Mouse (Mus musculus): Measurements from ENCODE around the gene Dcaf11. TPM values are rescaled to one million over a fixed set of nuclear protein-coding genes. Genes with fewer than 3 reads are reported as not detected.

Gene Dcaf11
- polyA plus RNA-seq, 1 experiment from 2014 or later = 68.0 TPM

DNA sequence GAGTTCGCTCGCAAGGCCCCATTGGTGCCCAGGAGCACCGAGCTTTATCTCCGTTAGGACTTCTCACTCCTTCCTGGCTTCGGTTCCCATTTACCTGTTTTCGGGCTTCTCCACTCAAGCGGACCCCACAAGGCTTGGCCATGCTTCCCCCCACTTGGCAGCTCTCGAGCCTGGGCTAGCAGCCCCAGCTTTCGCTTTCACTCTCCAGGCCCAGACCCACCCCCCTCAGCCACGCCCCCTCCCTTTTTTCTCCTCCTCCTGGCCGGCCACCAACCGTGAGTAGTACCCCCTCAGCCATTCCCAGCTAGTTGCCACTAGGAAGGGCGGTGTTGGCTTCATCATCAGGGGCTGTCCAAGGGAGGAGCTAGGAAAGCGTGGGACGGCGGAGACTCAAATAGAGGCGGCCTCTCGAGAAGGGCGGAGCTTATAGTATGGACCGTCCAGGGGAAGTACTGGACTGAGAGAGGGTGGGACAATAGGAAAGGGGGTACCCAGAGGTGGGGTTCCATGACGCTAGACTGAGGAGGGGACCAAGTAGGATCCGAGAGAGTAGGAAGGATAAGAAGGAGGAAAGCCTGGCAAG, 31.0 kb downstream of the Dcaf11 start, which contains the start of gene Psme2:
Psme2 (minus strand) TSS at position 366 of the 583 bp plus-strand sequence.
- peak within 1 kb of the TSS; percentile 87 for H3K27ac ChIP-seq (replicated peaks; ENCODE audit: low read depth, low read length)
- under 1% methylated on average over 22 of the region's 22 CpGs for WGBS
- peak; percentile 96 for ATAC-seq (ENCODE audit: insufficient number of reproducible peaks, low FRiP score, low TSS enrichment, low read depth)

DNA sequence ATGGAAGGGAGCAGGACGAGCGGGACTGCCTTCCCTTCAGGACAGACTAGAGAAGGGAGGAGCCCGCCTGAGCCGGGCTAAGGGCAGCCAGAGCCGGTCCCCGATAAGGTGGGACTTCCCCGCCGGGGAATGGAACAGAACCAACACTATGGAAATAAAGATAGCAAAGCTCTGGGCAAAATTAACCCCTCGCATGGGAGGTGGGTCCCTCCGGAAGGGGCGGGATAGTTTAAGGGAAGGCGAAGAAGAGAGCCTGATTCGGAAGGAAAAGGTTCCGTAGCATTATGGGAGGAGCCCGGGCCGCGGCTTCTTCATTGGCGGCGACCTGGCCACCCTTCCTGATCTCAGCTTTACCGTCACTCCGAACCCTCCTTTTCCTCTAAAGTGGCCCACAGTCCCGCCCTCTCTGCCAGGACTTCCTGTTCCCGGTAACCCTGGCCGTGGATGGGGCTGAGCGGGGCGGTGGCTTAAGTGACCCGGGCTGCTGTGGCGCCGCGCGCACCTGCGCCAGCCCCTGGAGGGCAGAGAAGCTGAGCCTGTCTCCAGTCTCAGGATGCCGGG, 31.6 kb downstream of the Dcaf11 start, which contains the start of gene Rnf31:
Rnf31 (plus strand) TSS at position 378 of the 561 bp plus-strand sequence.
- peak within 1 kb of the TSS; percentile 87 for H3K27ac ChIP-seq (replicated peaks; ENCODE audit: low read depth, low read length)
- ATAC-seq (ENCODE audit: insufficient number of reproducible peaks, low FRiP score, low TSS enrichment, low read depth) = peak; percentile 80
- H3K4me1 ChIP-seq (ENCODE audit: control insufficient read depth, insufficient read depth, low read length) = peaks cover 6% of the 10 kb centered on the region; the same call in 1 of the 2 replicates
- H3K27me3 ChIP-seq (ENCODE audit: control insufficient read depth, insufficient read depth, low read length) = no peaks in the 10 kb centered on the region
- DNase-seq (ENCODE audit: low spot score) = peak; percentile 91
- H3K36me3 ChIP-seq (ENCODE audit: control insufficient read depth, insufficient read depth, low read length) = peaks cover 8% of the 10 kb centered on the region; the same call in 1 of the 2 replicates
- no peaks in the 10 kb centered on the region for H3K9me3 ChIP-seq (ENCODE audit: control insufficient read depth, low read length)
- H3K4me3 ChIP-seq (ENCODE audit: low read depth, low read length) = peak within 1 kb of the TSS; percentile 97
- under 1% methylated on average over 33 of the region's 33 CpGs for WGBS
- H3K4me2 ChIP-seq (ENCODE audit: low read depth, severe bottlenecking) = peak within 1 kb of the TSS; percentile 92
- H3K9ac ChIP-seq (ENCODE audit: low read length) = peak within 1 kb of the TSS; percentile 84

More for the DNA sequence above, 31.0 kb downstream of the Dcaf11 start, which contains the start of gene Psme2:
- Histone ChIP-seq H3K36me3 (ENCODE audit: control insufficient read depth, insufficient read depth, low read length) (peaks cover 2% of the 10 kb centered on the region; the same call in 1 of the 2 replicates), H3K9ac (ENCODE audit: low read length) (peak within 1 kb of the TSS; percentile 84), H3K4me3 (ENCODE audit: low read depth, low read length) (peak within 1 kb of the TSS; percentile 97), H3K4me2 (ENCODE audit: low read depth, severe bottlenecking) (peak within 1 kb of the TSS; percentile 92), H3K9me3 (ENCODE audit: control insufficient read depth, low read length) (no peaks in the 10 kb centered on the region), H3K4me1 (ENCODE audit: control insufficient read depth, insufficient read depth, low read length) (peaks cover 6% of the 10 kb centered on the region; the same call in 1 of the 2 replicates), H3K27me3 (ENCODE audit: control insufficient read depth, insufficient read depth, low read length) (no peaks in the 10 kb centered on the region)
- DNase-seq (ENCODE audit: low spot score) = peak; percentile 90

DNA sequence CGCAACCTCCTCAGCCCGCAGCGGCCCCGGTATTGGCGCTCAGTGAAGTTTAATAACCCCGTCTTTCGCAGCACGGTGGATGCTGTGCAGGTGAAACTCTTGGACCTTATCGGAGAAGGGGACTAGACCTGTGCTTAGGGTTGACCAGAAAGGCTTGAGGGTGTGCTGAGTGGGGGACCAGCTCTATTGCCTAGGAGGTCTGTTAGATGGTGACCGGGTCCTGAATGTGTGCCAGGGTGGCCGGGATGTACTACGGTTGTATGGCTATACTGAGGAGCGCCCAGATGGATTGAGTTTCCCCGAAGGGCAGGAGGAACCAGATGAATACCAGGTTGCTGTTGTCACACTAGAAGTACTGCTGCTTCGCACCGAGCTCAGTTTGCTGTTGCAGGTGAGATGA, 32.4 kb downstream of the Dcaf11 start:
- H3K9me3 ChIP-seq (ENCODE audit: control insufficient read depth, low read length) = no peaks in the 10 kb centered on the region
- H3K4me1 ChIP-seq (ENCODE audit: control insufficient read depth, insufficient read depth, low read length) = peaks cover 6% of the 10 kb centered on the region; the same call in 1 of the 2 replicates
- peak overlapping the region; percentile 97 for H3K4me3 ChIP-seq (ENCODE audit: low read depth, low read length)
- H3K27ac ChIP-seq (replicated peaks; ENCODE audit: low read depth, low read length) = peak overlapping the region; percentile 36; the same call in 1 of the 2 replicates
- WGBS = 5% methylated on average over 16 of the region's 16 CpGs
- DNase-seq (ENCODE audit: low spot score) (no peak), ATAC-seq (ENCODE audit: insufficient number of reproducible peaks, low FRiP score, low TSS enrichment, low read depth) (no peak)
- H3K27me3 ChIP-seq (ENCODE audit: control insufficient read depth, insufficient read depth, low read length) = no peaks in the 10 kb centered on the region
- peaks cover 10% of the 10 kb centered on the region; the same call in 1 of the 2 replicates for H3K36me3 ChIP-seq (ENCODE audit: control insufficient read depth, insufficient read depth, low read length)
- H3K4me2 ChIP-seq (ENCODE audit: low read depth, severe bottlenecking) = peak overlapping the region; percentile 92
- H3K9ac ChIP-seq (ENCODE audit: low read length) = peak overlapping the region; percentile 84

DNA sequence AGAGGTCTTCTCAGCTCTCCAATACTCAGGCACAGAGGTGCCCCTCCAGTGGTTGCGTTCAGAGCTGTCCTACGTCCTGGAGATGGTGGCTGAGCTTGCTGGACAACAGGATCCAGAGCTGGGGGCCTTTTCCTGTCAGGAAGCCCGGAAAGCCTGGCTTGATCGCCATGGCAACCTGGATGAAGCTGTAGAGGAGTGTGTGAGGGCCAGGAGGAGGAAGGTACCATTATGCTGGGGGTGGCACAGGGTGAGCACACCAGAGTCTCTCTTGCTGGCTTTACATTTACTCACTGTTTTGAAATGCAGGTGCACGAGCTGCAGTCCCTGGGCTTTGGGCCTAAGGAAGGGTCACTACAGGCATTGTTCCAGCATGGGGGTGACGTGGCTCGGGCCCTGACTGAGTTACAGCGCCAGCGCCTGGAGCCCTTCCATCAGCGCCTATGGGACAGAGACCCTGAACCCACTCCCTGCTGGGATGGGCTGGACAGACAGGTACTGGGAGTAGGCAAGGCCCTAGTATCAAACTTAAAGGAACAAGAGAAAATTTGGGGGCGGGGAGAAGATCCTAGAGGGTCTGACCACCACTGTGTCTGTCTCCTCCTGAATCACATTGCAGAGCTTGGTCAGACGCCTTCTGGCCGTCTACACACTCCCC, 36.4 kb downstream of the Dcaf11 start:
- 85% methylated on average over 13 of the region's 13 CpGs for whole genome bisulfite sequencing
- no peaks in the 10 kb centered on the region for H3K27me3 ChIP-seq (ENCODE audit: control insufficient read depth, insufficient read depth, low read length)
- H3K4me1 ChIP-seq (ENCODE audit: control insufficient read depth, insufficient read depth, low read length) = peaks cover 6% of the 10 kb centered on the region; the same call in 1 of the 2 replicates
- H3K9me3 ChIP-seq (ENCODE audit: control insufficient read depth, low read length) = no peaks in the 10 kb centered on the region
- peaks cover 25% of the 10 kb centered on the region for H3K36me3 ChIP-seq (ENCODE audit: control insufficient read depth, insufficient read depth, low read length)
- no peak overlapping the region for H3K4me3 ChIP-seq (ENCODE audit: low read depth, low read length)
- DNase-seq (ENCODE audit: low spot score) (no peak), ATAC-seq (ENCODE audit: insufficient number of reproducible peaks, low FRiP score, low TSS enrichment, low read depth) (no peak)
- no peak overlapping the region for H3K4me2 ChIP-seq (ENCODE audit: low read depth, severe bottlenecking)
- no peak overlapping the region for H3K9ac ChIP-seq (ENCODE audit: low read length)
- H3K27ac ChIP-seq (replicated peaks; ENCODE audit: low read depth, low read length) = no peak overlapping the region

DNA sequence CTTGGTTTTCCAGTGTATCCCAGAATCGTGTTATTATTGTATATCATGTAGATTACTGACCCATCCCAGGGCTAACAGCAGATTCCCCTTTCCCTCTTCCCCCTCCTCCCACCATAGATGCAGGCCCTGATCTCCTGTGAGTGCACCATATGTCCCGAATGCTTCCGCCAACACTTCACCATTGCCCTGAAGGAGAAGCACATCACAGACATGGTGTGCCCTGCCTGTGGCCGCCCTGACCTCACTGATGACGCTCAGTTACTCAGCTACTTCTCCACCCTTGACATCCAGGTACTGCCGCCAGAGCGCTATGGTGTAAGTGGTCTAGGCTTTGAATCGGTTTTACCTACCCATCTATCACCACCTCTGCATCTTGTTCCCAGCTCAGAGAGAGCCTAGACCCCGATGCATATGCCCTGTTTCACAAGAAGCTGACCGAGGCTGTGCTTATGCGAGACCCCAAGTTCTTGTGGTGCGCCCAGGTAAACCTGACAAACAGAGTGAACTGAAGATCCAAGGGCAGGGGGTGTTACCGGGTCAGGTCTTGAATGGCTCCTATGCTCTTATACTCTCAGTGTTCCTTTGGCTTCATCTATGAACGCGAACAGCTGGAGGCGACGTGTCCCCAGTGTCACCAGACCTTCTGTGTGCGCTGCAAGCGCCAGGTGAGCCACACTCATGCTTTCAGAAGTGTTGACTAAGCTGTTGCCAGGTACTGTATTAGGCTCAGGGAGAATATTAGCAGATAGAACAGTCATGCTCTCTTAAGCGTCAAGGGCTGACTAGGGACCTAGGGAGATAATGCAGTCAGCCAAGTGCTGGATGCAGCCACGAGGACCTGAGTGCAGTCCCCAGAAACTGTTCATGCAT, 39.0 kb downstream of the Dcaf11 start:
- H3K4me2 ChIP-seq (ENCODE audit: low read depth, severe bottlenecking) = no peak overlapping the region
- 92% methylated on average over 21 of the region's 21 CpGs for WGBS
- no peaks in the 10 kb centered on the region for H3K27me3 ChIP-seq (ENCODE audit: control insufficient read depth, insufficient read depth, low read length)
- DNase-seq (ENCODE audit: low spot score) (no peak), ATAC-seq (ENCODE audit: insufficient number of reproducible peaks, low FRiP score, low TSS enrichment, low read depth) (no peak)
- peaks cover 32% of the 10 kb centered on the region for H3K36me3 ChIP-seq (ENCODE audit: control insufficient read depth, insufficient read depth, low read length)
- no peak overlapping the region for H3K27ac ChIP-seq (replicated peaks; ENCODE audit: low read depth, low read length)
- no peak overlapping the region for H3K4me3 ChIP-seq (ENCODE audit: low read depth, low read length)
- no peaks in the 10 kb centered on the region for H3K4me1 ChIP-seq (ENCODE audit: control insufficient read depth, insufficient read depth, low read length)
- H3K9me3 ChIP-seq (ENCODE audit: control insufficient read depth, low read length) = no peaks in the 10 kb centered on the region
- no peak overlapping the region for H3K9ac ChIP-seq (ENCODE audit: low read length)

DNA sequence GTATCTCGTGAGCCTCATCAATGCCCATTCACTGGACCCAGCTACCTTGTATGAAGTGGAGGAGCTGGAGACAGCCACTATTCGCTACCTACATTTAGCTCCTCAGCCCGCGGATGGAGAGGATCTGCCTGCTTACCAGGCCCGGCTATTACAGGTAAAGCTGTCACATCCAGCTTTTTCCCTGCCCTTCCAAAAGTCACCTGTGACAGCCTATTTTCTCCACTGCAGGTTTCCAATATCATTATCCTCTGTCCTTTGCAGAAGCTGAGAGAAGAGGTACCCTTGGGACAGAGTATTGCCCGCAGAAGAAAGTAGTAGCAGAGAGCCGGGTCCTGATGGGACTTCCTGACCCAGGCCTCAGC, 43.4 kb downstream of the Dcaf11 start, which contains the start of gene Irf9:
Irf9 (plus strand) TSS at position 301 of the 362 bp plus-strand sequence.
- 82% methylated on average over 7 of the region's 7 CpGs for WGBS
- no peak for ATAC-seq (ENCODE audit: insufficient number of reproducible peaks, low FRiP score, low TSS enrichment, low read depth)

DNA sequence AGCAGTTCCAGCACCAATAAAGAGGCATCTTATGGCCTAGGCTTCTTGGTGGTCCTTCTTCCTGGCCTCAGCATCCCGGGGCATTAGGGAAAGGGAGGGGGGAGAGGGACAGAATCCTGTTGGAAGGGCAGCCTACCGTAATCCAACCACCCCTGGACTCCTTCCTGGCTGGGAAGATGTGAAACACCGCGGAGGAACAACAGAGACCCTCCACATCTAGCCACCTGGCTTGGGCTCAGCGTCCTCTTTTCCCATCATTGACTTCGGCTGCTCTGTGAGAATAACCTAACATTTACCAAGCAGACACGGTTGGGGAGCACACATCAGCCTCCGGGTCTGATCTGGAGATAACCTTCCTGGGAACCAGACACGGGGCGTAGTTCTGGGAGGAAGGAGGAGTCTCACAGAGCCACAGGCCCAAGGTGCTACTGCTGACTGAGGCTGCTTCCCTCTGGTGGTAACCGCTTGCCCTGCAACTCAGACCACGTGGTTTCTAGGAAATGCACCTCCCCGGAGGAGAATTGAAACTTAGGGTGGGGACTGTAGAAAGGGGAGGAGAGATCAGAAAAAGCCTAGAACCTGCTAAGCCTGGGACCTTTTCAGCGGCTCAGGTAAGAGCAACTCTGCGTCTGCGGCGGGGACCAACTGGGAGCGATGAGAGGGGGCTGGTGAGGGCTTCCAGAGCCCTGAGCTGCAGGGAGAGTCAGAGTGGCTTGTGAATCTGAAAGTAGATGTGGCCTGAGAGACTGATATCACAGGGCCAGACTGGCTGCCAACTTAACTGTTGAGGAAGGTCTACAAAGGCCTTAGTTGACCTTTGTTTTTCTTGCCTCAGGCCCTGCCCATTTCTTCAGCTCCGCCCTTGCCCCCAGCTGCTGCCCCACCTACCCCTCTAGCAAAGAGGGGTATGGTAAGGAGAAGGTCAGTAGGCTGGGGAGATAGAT, 44.1 kb downstream of the Dcaf11 start:
- Histone ChIP-seq H3K4me1 (ENCODE audit: control insufficient read depth, insufficient read depth, low read length) (no peaks in the 10 kb centered on the region), H3K9me3 (ENCODE audit: control insufficient read depth, low read length) (no peaks in the 10 kb centered on the region), H3K4me2 (ENCODE audit: low read depth, severe bottlenecking) (peak overlapping the region; percentile 32; the same call in 1 of the 2 replicates), H3K9ac (ENCODE audit: low read length) (peak overlapping the region; percentile 38; the same call in 1 of the 2 replicates), H3K27ac (replicated peaks; ENCODE audit: low read depth, low read length) (0 out of 2 replicates have a peak overlapping the region, but pooled peaks have one; percentile 16), H3K4me3 (ENCODE audit: low read depth, low read length) (peak overlapping the region; percentile 10), H3K27me3 (ENCODE audit: control insufficient read depth, insufficient read depth, low read length) (no peaks in the 10 kb centered on the region), H3K36me3 (ENCODE audit: control insufficient read depth, insufficient read depth, low read length) (peaks cover 23% of the 10 kb centered on the region)
- ATAC-seq (ENCODE audit: insufficient number of reproducible peaks, low FRiP score, low TSS enrichment, low read depth) = peak; percentile 81
- 13% methylated on average over 19 of the region's 19 CpGs for WGBS
- peak; percentile 89 for DNase-seq (ENCODE audit: low spot score)

More for the DNA sequence above, 43.4 kb downstream of the Dcaf11 start, which contains the start of gene Irf9:
- Histone ChIP-seq H3K4me1 (ENCODE audit: control insufficient read depth, insufficient read depth, low read length) (no peaks in the 10 kb centered on the region), H3K36me3 (ENCODE audit: control insufficient read depth, insufficient read depth, low read length) (peaks cover 22% of the 10 kb centered on the region), H3K9me3 (ENCODE audit: control insufficient read depth, low read length) (no peaks in the 10 kb centered on the region), H3K27ac (replicated peaks; ENCODE audit: low read depth, low read length) (0 out of 2 replicates have a peak within 1 kb of the TSS, but pooled peaks have one; percentile 16), H3K27me3 (ENCODE audit: control insufficient read depth, insufficient read depth, low read length) (no peaks in the 10 kb centered on the region), H3K4me3 (ENCODE audit: low read depth, low read length) (peak within 1 kb of the TSS; percentile 10), H3K9ac (ENCODE audit: low read length) (peak within 1 kb of the TSS; percentile 38; the same call in 1 of the 2 replicates), H3K4me2 (ENCODE audit: low read depth, severe bottlenecking) (peak within 1 kb of the TSS; percentile 32; the same call in 1 of the 2 replicates)
- DNase-seq (ENCODE audit: low spot score) = no peak

All from limb, embryonic 11.5 days (tissue).